Mouse (Mus musculus) megakaryocyte, embryonic 14.5 days (primary cell): ENCODE measurements at regions not wholly inside any gene's neighbourhood (a gene's known extent, or its start where the extent isn't known, plus 50 kb on each side); places are given as distances from the start of the nearest gene placed in this dataset.

ENCODE experiments used
- H3K27me3 ChIP-seq: replicated peaks from 2 replicates; pipeline ENCODE3; 2012; ENCODE audit warnings: inconsistent platforms
- H3K36me3 ChIP-seq: replicated peaks from 2 replicates; pipeline ENCODE3; 2012; ENCODE audit warnings: low read length, inconsistent platforms, mixed read lengths
- H3K4me1 ChIP-seq: 2 replicates; pipeline ENCODE4 v1.6.1; 2012; ENCODE audit warnings: inconsistent platforms
- H3K4me3 ChIP-seq: replicated peaks from 2 replicates; pipeline ENCODE3; 2012; ENCODE audit warnings: moderate library complexity, mild to moderate bottlenecking, inconsistent platforms
- H3K9me3 ChIP-seq: 2 replicates; pipeline ENCODE4 v1.6.1; 2012; ENCODE audit warnings: inconsistent platforms
- FLI1 ChIP-seq: IDR thresholded peaks from 2 replicates; pipeline ENCODE4 v1.6.1; 2012; ENCODE audit warnings: low read length, inconsistent platforms, mixed read lengths
- GATA1 ChIP-seq: IDR thresholded peaks from 3 replicates; pipeline ENCODE4 v1.6.1; 2012; ENCODE audit warnings: mixed read lengths, low read length, inconsistent platforms, borderline replicate concordance

DNA sequence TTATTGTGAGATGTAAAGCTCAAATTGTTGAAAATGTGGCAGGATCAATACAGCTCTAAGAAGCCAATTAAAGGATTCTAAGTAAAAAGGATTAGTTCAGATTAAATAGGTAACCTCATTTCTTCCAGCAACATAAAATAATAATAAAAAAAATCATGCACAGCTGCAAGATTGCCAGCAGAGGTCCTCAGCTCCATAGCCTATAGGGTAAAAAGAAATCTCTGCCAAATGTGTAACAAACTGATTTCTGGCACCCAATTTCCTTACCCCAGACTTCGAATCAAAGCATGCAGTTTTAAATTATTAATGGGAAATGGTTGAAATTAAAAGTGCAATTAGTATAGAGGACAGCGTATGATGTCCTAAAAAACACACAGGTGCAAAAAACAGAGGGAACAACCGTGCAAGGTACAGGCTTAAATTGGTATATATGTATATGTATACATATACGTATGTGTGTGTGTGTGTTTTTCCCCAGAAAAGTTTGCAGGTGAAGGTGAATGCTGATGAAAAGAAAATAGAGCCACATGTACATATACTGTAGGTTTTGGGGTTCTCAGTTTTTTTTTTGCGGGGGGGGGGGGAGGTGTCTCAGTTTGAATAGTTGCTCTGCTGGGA is 87.2 kb upstream of the Pdcd1 start:
- TF ChIP-seq GATA1 (no peak), FLI1 (no peak)
- H3K4me3 ChIP-seq: no peak overlapping the region
- no peaks in the 10 kb centered on the region for H3K27me3 ChIP-seq
- H3K36me3 ChIP-seq: no peaks in the 10 kb centered on the region
- H3K9me3 ChIP-seq: peaks cover 10% of the 10 kb centered on the region; the same call in 1 of the 2 replicates
- no peaks in the 10 kb centered on the region for H3K4me1 ChIP-seq

DNA sequence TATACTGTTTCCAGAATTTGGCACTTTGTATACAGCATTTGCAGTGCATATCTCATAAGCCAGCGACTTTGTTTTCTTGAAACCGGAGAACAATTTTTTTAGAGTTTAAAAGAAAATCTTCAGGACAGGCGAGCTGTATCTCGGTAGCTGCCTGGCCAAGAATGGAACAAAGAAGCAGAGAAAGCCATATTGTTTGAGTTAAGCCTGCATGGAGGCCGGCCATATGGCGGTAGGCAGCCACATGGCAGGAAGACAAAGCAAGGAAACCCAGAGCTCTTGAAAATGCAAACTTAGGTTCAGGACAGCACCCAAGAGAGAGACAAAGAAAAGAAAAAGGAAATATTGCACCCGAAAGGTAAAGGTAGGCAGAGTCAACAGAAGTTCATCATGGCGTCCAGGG is 84.4 kb upstream of the Pdcd1 start:
- no peaks in the 10 kb centered on the region for H3K4me1 ChIP-seq
- H3K9me3 ChIP-seq: peaks cover 10% of the 10 kb centered on the region; the same call in 1 of the 2 replicates
- no peak overlapping the region for H3K4me3 ChIP-seq
- H3K36me3 ChIP-seq: no peaks in the 10 kb centered on the region
- no peak for TF ChIP-seq GATA1
- TF ChIP-seq FLI1: no peak
- no peaks in the 10 kb centered on the region for H3K27me3 ChIP-seq
